Mouse (Mus musculus) olfactory bulb, adult 2 months (tissue): ENCODE results near the gene Tat. TPM values are rescaled to one million over a fixed set of nuclear protein-coding genes. Genes with fewer than 3 reads are reported as not detected.

Source experiments
- H3K27ac ChIP-seq: fragments of 200-500 bp; 2 replicates; pipeline ENCODE4 v1.5.1; 2012; ENCODE audit warnings: low read depth, low read length; ENCODE audit not compliant: insufficient read depth
- H3K4me1 ChIP-seq: fragments of 200-500 bp; 2 replicates; pipeline ENCODE4 v1.6.1; 2012; ENCODE audit warnings: low read length; ENCODE audit not compliant: control insufficient read depth, insufficient read depth
- H3K4me3 ChIP-seq: fragments of 200-500 bp; 2 replicates; pipeline ENCODE4 v1.5.1; 2012; ENCODE audit warnings: mild to moderate bottlenecking, low read depth, low read length, moderate library complexity; ENCODE audit not compliant: insufficient read depth
- CTCF ChIP-seq: fragments of 200-500 bp; IDR thresholded peaks from 2 replicates; pipeline ENCODE4 v1.5.1; 2012; ENCODE audit warnings: low read depth, mild to moderate bottlenecking, low read length, moderate library complexity; ENCODE audit not compliant: insufficient read depth
- POLR2A ChIP-seq: fragments of 200-500 bp; IDR thresholded peaks from 2 replicates; pipeline ENCODE4 v1.6.1; 2012; ENCODE audit warnings: mild to moderate bottlenecking, low read depth, low read length, moderate library complexity; ENCODE audit not compliant: insufficient read depth
- WGBS: fragments of 180-500 bp; shearing (Covaris S2); methylation state at CpG from one replicate; pipeline ENCODE4 v1.1.7; 2018; 5-methylcytosine and 5-hydroxymethylcytosine counted together
- polyA plus RNA-seq: library from polyadenylated mRNA; stranded (reverse); fragments of >200 nt; gene quantifications from 2 replicates; pipeline ENCODE4 v1.2.4, GENCODE M21; 2012; ENCODE audit warnings: low replicate concordance; ENCODE audit not compliant: missing spikeins, insufficient read depth, insufficient read length

The Tat gene
- polyA plus RNA-seq, 1 experiment: not detected

- TF ChIP-seq POLR2A (no peak), CTCF (no peak)
- H3K4me1 ChIP-seq: no peaks in the 10 kb centered on the region
- H3K27ac ChIP-seq: no peak overlapping the region
- WGBS: 90% methylated on average over 4 of the region's 4 CpGs
- no peak overlapping the region for H3K4me3 ChIP-seq
Observed at GRCm38 (mm10) chr8:109972901-109973300, 17.3 kb upstream of the Tat start.

GRCm38 (mm10) chr8:109979339-109979738 lies 10.9 kb upstream of the Tat start:
- Histone ChIP-seq H3K4me1 (no peaks in the 10 kb centered on the region; the same call in 1 of the 2 replicates), H3K4me3 (no peak overlapping the region), H3K27ac (no peak overlapping the region)
- WGBS: 87% methylated on average over 6 of the region's 6 CpGs
- TF ChIP-seq POLR2A (no peak), CTCF (no peak)

- WGBS: 53% methylated on average over 15 of the region's 15 CpGs
- TF ChIP-seq POLR2A (no peak), CTCF (no peak)
- Histone ChIP-seq H3K27ac (no peak overlapping the region), H3K4me1 (peaks cover 2% of the 10 kb centered on the region; the same call in 1 of the 2 replicates), H3K4me3 (no peak overlapping the region)
Observed at GRCm38 (mm10) chr8:109982386-109983105, 7.7 kb upstream of the Tat start.

- Histone ChIP-seq H3K4me1 (peaks cover 2% of the 10 kb centered on the region; the same call in 1 of the 2 replicates), H3K27ac (0 out of 2 replicates have a peak overlapping the region, but pooled peaks have one; percentile 17), H3K4me3 (no peak overlapping the region)
- TF ChIP-seq POLR2A (no peak), CTCF (no peak)
- 30% methylated on average over 5 of the region's 5 CpGs for WGBS
Observed at GRCm38 (mm10) chr8:109983944-109984343, 6.3 kb upstream of the Tat start.

- H3K27ac ChIP-seq: no peak overlapping the region
- 44% methylated on average over 7 of the region's 7 CpGs for WGBS
- no peak overlapping the region for H3K4me3 ChIP-seq
- TF ChIP-seq POLR2A: no peak
- TF ChIP-seq CTCF: no peak
- H3K4me1 ChIP-seq: peaks cover 2% of the 10 kb centered on the region; the same call in 1 of the 2 replicates
Observed at GRCm38 (mm10) chr8:109986384-109986783, 3.9 kb upstream of the Tat start.

GRCm38 (mm10) chr8:109987776-109988175 lies 2.5 kb upstream of the Tat start:
- no peak overlapping the region for H3K4me3 ChIP-seq
- WGBS: 89% methylated on average over 7 of the region's 7 CpGs
- TF ChIP-seq POLR2A (no peak), CTCF (no peak)
- H3K4me1 ChIP-seq: peaks cover 2% of the 10 kb centered on the region; the same call in 1 of the 2 replicates
- no peak overlapping the region for H3K27ac ChIP-seq

- TF ChIP-seq CTCF: no peak
- TF ChIP-seq POLR2A: no peak
- Histone ChIP-seq H3K27ac (no peak overlapping the region), H3K4me3 (no peak overlapping the region), H3K4me1 (peaks cover 2% of the 10 kb centered on the region; the same call in 1 of the 2 replicates)
- WGBS: 95% methylated on average over 8 of the region's 8 CpGs
Observed at GRCm38 (mm10) chr8:109989151-109989550, 1.1 kb upstream of the Tat start.

GRCm38 (mm10) chr8:109992166-109992565 lies 1.9 kb downstream of the Tat start:
- H3K4me1 ChIP-seq: no peaks in the 10 kb centered on the region
- TF ChIP-seq POLR2A (no peak), CTCF (no peak)
- no peak overlapping the region for H3K27ac ChIP-seq
- H3K4me3 ChIP-seq: no peak overlapping the region
- 50% methylated on average over 5 of the region's 5 CpGs for WGBS

GRCm38 (mm10) chr8:109992951-109993350 lies 2.7 kb downstream of the Tat start:
- no peak overlapping the region for H3K27ac ChIP-seq
- H3K4me1 ChIP-seq: no peaks in the 10 kb centered on the region
- WGBS: 85% methylated on average over 1 of the region's 1 CpGs
- no peak overlapping the region for H3K4me3 ChIP-seq
- TF ChIP-seq POLR2A (no peak), CTCF (no peak)
